Mouse (Mus musculus) kidney, embryonic 15.5 days (tissue): ENCODE measurements around the gene Fbxl2. TPM values are rescaled to one million over a fixed set of nuclear protein-coding genes. Genes with fewer than 3 reads are reported as not detected.

Experiments
- ATAC-seq: fragments of 200-750 bp; cut with Nextera tagmentation; replicated peaks from 2 replicates; pipeline ENCODE4 v1.8.0; 2017; ENCODE audit warnings: moderate TSS enrichment; ENCODE audit not compliant: low FRiP score
- H3K27ac ChIP-seq: fragments of 300-500 bp; sonication (generic); 2 replicates; pipeline ENCODE4 v1.5.1; 2015; ENCODE audit warnings: mild to moderate bottlenecking, inconsistent platforms
- H3K27me3 ChIP-seq: fragments of 300-500 bp; sonication (generic); 2 replicates; pipeline ENCODE4 v1.6.1; 2015; ENCODE audit warnings: inconsistent platforms
- H3K36me3 ChIP-seq: fragments of 300-500 bp; sonication (generic); 2 replicates; pipeline ENCODE4 v1.6.1; 2015; ENCODE audit warnings: inconsistent platforms
- H3K4me1 ChIP-seq: fragments of 300-500 bp; sonication (generic); 2 replicates; pipeline ENCODE4 v1.6.1; 2015; ENCODE audit warnings: inconsistent platforms
- H3K4me2 ChIP-seq: fragments of 300-500 bp; sonication (generic); 2 replicates; pipeline ENCODE4 v1.6.1; 2015; ENCODE audit warnings: moderate library complexity, mild to moderate bottlenecking, inconsistent platforms
- H3K4me3 ChIP-seq: fragments of 300-500 bp; sonication (generic); replicated peaks from 2 replicates; pipeline ENCODE4 v1.5.1; 2015; ENCODE audit warnings: mild to moderate bottlenecking, inconsistent platforms
- H3K9ac ChIP-seq: fragments of 300-500 bp; sonication (generic); 2 replicates; pipeline ENCODE4 v1.6.1; 2015; ENCODE audit warnings: mild to moderate bottlenecking, inconsistent platforms
- H3K9me3 ChIP-seq: fragments of 300-500 bp; sonication (generic); replicated peaks from 2 replicates; pipeline ENCODE4 v1.6.1; 2016; ENCODE audit warnings: inconsistent platforms
- WGBS: fragments of 180-500 bp; shearing (Covaris S2); methylation state at CpG from one replicate; pipeline ENCODE4 v1.1.7; 2015; ENCODE audit warnings: mixed read lengths; 5-methylcytosine and 5-hydroxymethylcytosine counted together
- polyA plus RNA-seq: library from polyadenylated mRNA; unstranded; fragments of >200 nt; fragmentation: Nextera tagmentation; extraction: Ambion mirVana; gene quantifications from 2 replicates; pipeline ENCODE4 v1.2.1, GENCODE M21; 2015

The Fbxl2 gene
- polyA plus RNA-seq, 1 experiment from 2014 or later: 5.0 TPM

- H3K4me3 ChIP-seq: no peak overlapping the region
- H3K4me1 ChIP-seq: 0 out of 2 replicates have a peak, but pooled peaks cover 5% of the 10 kb centered on the region
- H3K27ac ChIP-seq: no peak overlapping the region
- H3K27me3 ChIP-seq: peaks cover 9% of the 10 kb centered on the region
- 88% methylated on average over 16 of the region's 16 CpGs for WGBS
- no peaks in the 10 kb centered on the region for H3K9me3 ChIP-seq
- H3K36me3 ChIP-seq: no peaks in the 10 kb centered on the region
- H3K9ac ChIP-seq: no peak overlapping the region
- no peak for ATAC-seq
- H3K4me2 ChIP-seq: no peak overlapping the region
These were observed 4.8 kb upstream of the Fbxl2 start for GRCm38 (mm10) chr9:114050778-114051177.

DNA sequence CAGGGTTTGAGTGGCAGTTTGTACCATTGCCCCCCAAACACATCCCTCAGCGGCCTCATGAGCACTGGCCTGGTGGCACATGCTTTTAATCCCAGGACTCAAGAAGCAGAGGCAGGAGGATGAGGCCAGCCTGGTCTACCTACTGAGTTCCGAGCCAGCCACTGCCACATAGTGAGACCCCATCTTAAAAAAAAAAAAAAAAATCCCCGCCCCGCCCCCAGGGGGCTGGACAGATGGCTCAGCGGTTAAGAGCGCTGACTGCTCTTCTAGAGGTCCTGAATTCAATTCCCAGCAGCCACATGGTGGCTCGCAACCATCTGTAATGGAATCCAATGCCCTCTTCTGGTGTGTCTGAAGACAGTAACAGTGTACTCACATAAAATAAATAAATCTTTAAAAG lies 4.1 kb upstream of the Fbxl2 start:
- no peak overlapping the region for H3K27ac ChIP-seq
- ATAC-seq: no peak
- H3K4me2 ChIP-seq: no peak overlapping the region
- peaks cover 2% of the 10 kb centered on the region for H3K27me3 ChIP-seq
- H3K4me1 ChIP-seq: 0 out of 2 replicates have a peak, but pooled peaks cover 5% of the 10 kb centered on the region
- H3K36me3 ChIP-seq: no peaks in the 10 kb centered on the region
- H3K9ac ChIP-seq: no peak overlapping the region
- H3K4me3 ChIP-seq: no peak overlapping the region
- H3K9me3 ChIP-seq: no peaks in the 10 kb centered on the region
- 86% methylated on average over 7 of the region's 7 CpGs for WGBS

- Histone ChIP-seq H3K9me3 (no peaks in the 10 kb centered on the region), H3K4me1 (0 out of 2 replicates have a peak, but pooled peaks cover 15% of the 10 kb centered on the region), H3K27me3 (no peaks in the 10 kb centered on the region), H3K27ac (no peak overlapping the region), H3K36me3 (no peaks in the 10 kb centered on the region), H3K9ac (no peak overlapping the region), H3K4me3 (no peak overlapping the region), H3K4me2 (no peak overlapping the region)
- no peak for ATAC-seq
- WGBS: 92% methylated on average over 7 of the region's 7 CpGs
These were observed 685 bp upstream of the Fbxl2 start for GRCm38 (mm10) chr9:114046676-114047075.

- whole genome bisulfite sequencing: 61% methylated on average over 3 of the region's 3 CpGs
- no peak overlapping the region for H3K4me2 ChIP-seq
- H3K27me3 ChIP-seq: no peaks in the 10 kb centered on the region
- H3K4me1 ChIP-seq: 0 out of 2 replicates have a peak, but pooled peaks cover 11% of the 10 kb centered on the region
- ATAC-seq: no peak
- no peaks in the 10 kb centered on the region for H3K36me3 ChIP-seq
- H3K9ac ChIP-seq: no peak overlapping the region
- no peak overlapping the region for H3K27ac ChIP-seq
- no peak overlapping the region for H3K4me3 ChIP-seq
- H3K9me3 ChIP-seq: no peaks in the 10 kb centered on the region
These were observed 1.5 kb downstream of the Fbxl2 start for GRCm38 (mm10) chr9:114044446-114044845.

GRCm38 (mm10) chr9:114042490-114042889 lies 3.5 kb downstream of the Fbxl2 start:
- 45% methylated on average over 6 of the region's 6 CpGs for WGBS
- Histone ChIP-seq H3K27me3 (no peaks in the 10 kb centered on the region), H3K4me1 (0 out of 2 replicates have a peak, but pooled peaks cover 11% of the 10 kb centered on the region), H3K9ac (no peak overlapping the region), H3K4me2 (peak overlapping the region; percentile 33), H3K36me3 (no peaks in the 10 kb centered on the region), H3K27ac (0 out of 2 replicates have a peak overlapping the region, but pooled peaks have one; percentile 14), H3K4me3 (no peak overlapping the region), H3K9me3 (no peaks in the 10 kb centered on the region)
- no peak for ATAC-seq

DNA sequence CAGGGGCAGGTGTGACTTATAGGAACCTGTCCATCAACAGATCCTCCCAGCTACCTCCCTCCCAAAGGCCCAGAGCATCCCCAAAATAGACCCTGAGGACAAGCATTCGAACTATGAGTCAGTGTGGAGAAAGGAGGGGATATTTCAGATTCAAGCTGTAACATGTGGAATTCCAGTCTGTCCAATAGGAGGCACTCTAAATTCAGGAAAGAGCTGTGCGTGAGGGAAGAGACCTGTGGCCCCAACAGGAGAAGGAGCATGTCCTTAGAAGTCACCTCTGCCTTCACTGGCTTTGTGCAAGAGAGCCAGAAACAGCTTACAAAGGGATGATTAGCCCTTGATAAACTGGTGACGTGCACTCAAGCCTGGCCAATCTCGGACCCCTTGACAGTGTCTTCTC lies 5.0 kb downstream of the Fbxl2 start:
- no peak overlapping the region for H3K9ac ChIP-seq
- no peaks in the 10 kb centered on the region for H3K9me3 ChIP-seq
- no peaks in the 10 kb centered on the region for H3K36me3 ChIP-seq
- H3K27ac ChIP-seq: no peak overlapping the region
- no peak overlapping the region for H3K4me3 ChIP-seq
- WGBS: 77% methylated on average over 4 of the region's 4 CpGs
- no peaks in the 10 kb centered on the region for H3K27me3 ChIP-seq
- H3K4me1 ChIP-seq: 0 out of 2 replicates have a peak, but pooled peaks cover 11% of the 10 kb centered on the region
- no peak for ATAC-seq
- no peak overlapping the region for H3K4me2 ChIP-seq

DNA sequence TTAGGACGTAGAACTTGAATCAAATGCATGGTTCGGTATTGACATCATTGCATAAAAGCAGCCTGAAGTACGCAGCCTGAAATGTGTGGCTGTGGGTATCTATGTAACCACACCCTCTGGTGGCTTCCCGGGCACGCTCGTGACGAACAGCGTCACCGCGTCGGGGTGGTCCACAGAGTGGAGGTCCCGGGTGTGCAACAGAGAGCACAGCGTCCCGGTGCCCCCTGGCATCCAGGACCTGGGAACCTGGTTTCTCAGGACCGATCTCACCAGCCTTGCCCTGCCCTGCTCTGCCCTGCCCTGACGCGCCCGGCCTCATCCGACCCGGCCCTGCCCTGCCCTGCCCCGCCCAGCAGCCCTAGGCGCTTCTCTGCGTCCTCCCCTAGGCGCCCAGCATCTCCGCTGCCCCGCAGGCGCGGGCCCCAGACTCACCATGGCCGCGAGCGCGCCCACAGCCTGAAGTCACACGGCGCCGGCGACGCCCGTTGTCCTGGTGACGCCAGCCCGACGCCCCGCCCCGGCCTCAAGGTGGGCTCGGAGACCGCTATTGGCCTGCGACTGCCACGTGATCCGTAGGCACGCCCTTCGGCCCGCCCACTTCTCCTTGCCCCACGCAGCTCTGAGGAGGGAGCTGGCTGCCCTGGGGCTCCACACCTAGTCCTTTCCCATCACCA lies 19.6 kb downstream of the Fbxl2 start:
- ATAC-seq: peak; percentile 97
- under 1% methylated on average over 52 of the region's 52 CpGs for WGBS

DNA sequence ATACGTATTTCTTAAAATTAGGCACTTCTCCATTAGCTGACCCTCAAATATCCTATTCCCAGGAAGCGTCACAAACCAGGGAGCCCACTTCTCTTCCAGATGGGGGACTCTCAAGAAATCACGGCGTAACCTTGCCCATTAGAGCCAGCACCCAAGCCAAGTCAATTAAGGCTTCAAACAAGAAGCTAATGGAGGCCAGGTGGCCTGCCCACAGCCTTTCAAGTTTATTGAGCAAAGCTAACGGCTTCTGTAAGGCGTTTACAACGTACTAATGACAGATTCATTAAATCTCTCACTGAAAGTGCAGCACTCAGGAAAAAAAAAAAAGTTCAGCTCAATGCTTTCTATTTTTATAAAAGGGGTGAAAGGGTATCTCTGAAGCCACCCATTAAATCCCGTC lies 20.1 kb downstream of the Fbxl2 start:
- 6% methylated on average over 8 of the region's 8 CpGs for WGBS
- H3K9ac ChIP-seq: no peak overlapping the region
- H3K27me3 ChIP-seq: peaks cover 10% of the 10 kb centered on the region; the same call in 1 of the 2 replicates
- H3K4me1 ChIP-seq: peaks cover 13% of the 10 kb centered on the region
- no peak for ATAC-seq
- H3K27ac ChIP-seq: no peak overlapping the region
- H3K36me3 ChIP-seq: no peaks in the 10 kb centered on the region
- no peaks in the 10 kb centered on the region for H3K9me3 ChIP-seq
- peak overlapping the region; percentile 88 for H3K4me2 ChIP-seq
- H3K4me3 ChIP-seq: peak overlapping the region; percentile 58

More for the DNA sequence above, 19.6 kb downstream of the Fbxl2 start:
- no peaks in the 10 kb centered on the region for H3K36me3 ChIP-seq
- H3K4me2 ChIP-seq: peak overlapping the region; percentile 88
- peaks cover 13% of the 10 kb centered on the region for H3K4me1 ChIP-seq
- peak overlapping the region; percentile 45 for H3K9ac ChIP-seq
- peaks cover 10% of the 10 kb centered on the region; the same call in 1 of the 2 replicates for H3K27me3 ChIP-seq
- no peak overlapping the region for H3K27ac ChIP-seq
- H3K9me3 ChIP-seq: no peaks in the 10 kb centered on the region
- peak overlapping the region; percentile 58 for H3K4me3 ChIP-seq

DNA sequence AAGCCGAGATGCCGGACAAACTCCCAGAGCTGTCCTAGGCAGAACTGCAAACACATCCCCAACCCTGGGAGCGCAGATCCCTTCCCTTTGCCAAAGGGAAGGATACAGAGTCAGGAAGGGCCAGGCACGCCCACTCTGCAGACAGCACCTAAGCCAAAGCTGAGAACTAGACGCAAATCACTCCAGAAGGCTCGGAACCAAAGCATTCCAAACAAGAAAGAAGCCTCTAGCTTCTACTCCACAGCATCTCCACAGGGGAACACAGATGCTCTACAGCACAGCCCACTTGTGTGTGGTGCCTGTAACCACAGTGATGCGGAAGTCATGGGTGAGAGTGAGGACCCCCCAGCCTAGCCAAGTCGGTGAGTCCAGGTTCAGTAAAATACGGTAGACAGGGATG lies 20.8 kb downstream of the Fbxl2 start:
- Histone ChIP-seq H3K9me3 (no peaks in the 10 kb centered on the region), H3K36me3 (no peaks in the 10 kb centered on the region), H3K27ac (no peak overlapping the region), H3K4me1 (peaks cover 13% of the 10 kb centered on the region), H3K4me2 (peak overlapping the region; percentile 88), H3K9ac (no peak overlapping the region), H3K27me3 (peaks cover 10% of the 10 kb centered on the region; the same call in 1 of the 2 replicates), H3K4me3 (no peak overlapping the region)
- 34% methylated on average over 9 of the region's 9 CpGs for WGBS
- ATAC-seq: no peak

- no peak overlapping the region for H3K4me2 ChIP-seq
- peaks cover 13% of the 10 kb centered on the region for H3K4me1 ChIP-seq
- H3K4me3 ChIP-seq: no peak overlapping the region
- WGBS: 49% methylated on average over 4 of the region's 4 CpGs
- no peak for ATAC-seq
- no peak overlapping the region for H3K27ac ChIP-seq
- no peak overlapping the region for H3K9ac ChIP-seq
- no peaks in the 10 kb centered on the region for H3K9me3 ChIP-seq
- no peaks in the 10 kb centered on the region for H3K36me3 ChIP-seq
- H3K27me3 ChIP-seq: peaks cover 10% of the 10 kb centered on the region; the same call in 1 of the 2 replicates
These were observed 23.9 kb downstream of the Fbxl2 start for GRCm38 (mm10) chr9:114022141-114022540.

- ATAC-seq: no peak
- no peak overlapping the region for H3K27ac ChIP-seq
- H3K9me3 ChIP-seq: no peaks in the 10 kb centered on the region
- H3K4me3 ChIP-seq: no peak overlapping the region
- H3K4me1 ChIP-seq: no peaks in the 10 kb centered on the region
- H3K27me3 ChIP-seq: peaks cover 4% of the 10 kb centered on the region; the same call in 1 of the 2 replicates
- H3K36me3 ChIP-seq: no peaks in the 10 kb centered on the region
- H3K9ac ChIP-seq: no peak overlapping the region
- WGBS: 87% methylated on average over 7 of the region's 7 CpGs
- no peak overlapping the region for H3K4me2 ChIP-seq
These were observed 26.8 kb downstream of the Fbxl2 start for GRCm38 (mm10) chr9:114019012-114019762.

GRCm38 (mm10) chr9:114016402-114016801 lies 29.6 kb downstream of the Fbxl2 start:
- 78% methylated on average over 4 of the region's 4 CpGs for WGBS

More at GRCm38 (mm10) chr9:114016402-114016801, 29.6 kb downstream of the Fbxl2 start:
- no peak overlapping the region for H3K4me2 ChIP-seq
- no peaks in the 10 kb centered on the region for H3K36me3 ChIP-seq
- H3K9ac ChIP-seq: no peak overlapping the region
- ATAC-seq: no peak
- no peaks in the 10 kb centered on the region for H3K27me3 ChIP-seq
- no peak overlapping the region for H3K4me3 ChIP-seq
- H3K9me3 ChIP-seq: no peaks in the 10 kb centered on the region
- H3K4me1 ChIP-seq: no peaks in the 10 kb centered on the region
- H3K27ac ChIP-seq: no peak overlapping the region
